Mouse (Mus musculus) natural killer cell, adult 2 months (primary cell): ENCODE results near the gene St5.
A peak's percentile ranks its signal among the peaks of the same experiment; 100 is the strongest.

Experiments
- DNase-seq, 2 experiments: peaks; one replicate each; pipeline ENCODE4 v3.0.0; 2022; ENCODE audit warnings: low spot score in 2 of 2

Gene St5

GRCm38 (mm10) chr7:109484221-109484620, 219.2 kb downstream of the St5 start:
- no peak for DNase-seq

DNA sequence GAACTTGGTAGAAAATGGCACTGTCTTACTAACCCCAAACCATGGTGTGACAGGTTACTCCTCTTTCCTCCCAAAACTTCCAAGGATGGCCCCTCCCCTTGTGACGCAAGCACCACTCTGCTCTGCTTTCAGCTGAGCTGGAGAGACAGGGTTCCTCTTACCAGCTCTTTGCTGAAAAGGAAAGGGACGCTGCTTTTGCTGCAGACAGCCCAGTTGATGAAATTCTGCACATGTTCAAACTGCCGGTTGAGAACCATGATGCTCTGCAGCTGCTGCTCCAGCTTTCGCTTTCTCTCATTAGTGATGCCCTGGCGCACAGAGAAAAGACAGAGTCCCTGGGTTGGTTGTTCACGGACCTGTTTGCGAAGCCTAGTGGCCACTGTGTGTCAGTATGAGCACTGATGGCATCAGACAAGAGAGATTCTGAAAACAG, 222.6 kb downstream of the St5 start:
- DNase-seq = peak; percentile 7 to 8

GRCm38 (mm10) chr7:109477926-109478325, 225.5 kb downstream of the St5 start:
- no peak for DNase-seq
